Mouse (Mus musculus): ENCODE results near the gene Vmn1r157. TPM values are rescaled to one million over a fixed set of nuclear protein-coding genes. Genes with fewer than 3 reads are reported as not detected.
"Not testable (repeated sequence)": the region's sequence is repeated elsewhere in the genome, so short reads cannot be mapped to it uniquely, and the experiment has no call there.

Vmn1r157 gene
- under 1 TPM in 1 of 2 experiments, not detected in 1; 0.46 TPM for polyA plus RNA-seq (2017; shearing (Covaris generic))

- not testable (repeated sequence) for ATAC-seq
Measured at GRCm38 (mm10) chr7:22761397-22761796, at the start of gene Vmn1r157. Gene Vmn1r157, plus strand, starts transcription at chr7:22761697.

- not testable (repeated sequence) for ATAC-seq
Measured at GRCm38 (mm10) chr7:22719610-22720009, 41.9 kb upstream of the Vmn1r157 start, which contains the start of gene Gm4567. Gene Gm4567, minus strand, starts transcription at chr7:22719710.

DNA sequence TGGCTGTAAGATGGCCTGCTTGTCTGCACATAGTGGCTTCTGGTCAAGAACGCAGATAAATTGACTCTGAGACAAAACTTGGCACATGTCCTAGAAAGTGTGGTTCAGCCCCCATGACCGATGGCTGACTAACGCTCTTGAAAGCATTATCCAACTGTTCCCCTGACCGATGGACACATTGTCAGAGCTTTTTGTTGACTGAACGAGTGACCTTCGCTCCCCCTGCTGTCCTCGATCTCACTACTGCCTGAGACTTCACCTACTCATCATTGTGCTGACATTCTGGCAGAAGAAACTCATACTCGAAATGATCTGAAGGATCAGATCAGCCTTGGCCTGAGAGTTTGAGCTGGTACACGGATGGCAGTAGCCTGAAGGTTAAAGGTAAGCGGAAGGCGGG is 14.5 kb downstream of the Vmn1r157 start:
- not testable (repeated sequence) for ATAC-seq

DNA sequence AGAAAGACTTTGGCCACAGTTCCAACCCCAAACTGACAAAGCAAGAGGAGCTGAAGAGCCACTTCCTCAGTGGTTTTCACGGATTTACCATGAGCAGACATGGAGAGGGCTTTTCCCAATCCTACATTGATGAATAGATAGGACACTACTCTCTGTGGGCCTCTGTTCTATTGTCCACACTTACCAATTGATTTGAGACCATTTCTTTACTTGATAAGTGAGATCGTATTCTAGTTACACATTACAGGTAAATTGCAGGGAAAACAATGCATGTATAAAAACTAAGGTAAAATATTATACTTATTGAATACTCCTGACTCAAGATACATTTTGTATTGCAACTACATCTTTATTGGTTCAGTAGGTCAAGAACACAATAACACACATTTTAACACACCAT is 29.2 kb downstream of the Vmn1r157 start, which contains the start of gene Vmn1r158:
Vmn1r158 (minus strand) TSS at position 101 of the 400 bp plus-strand sequence.
- not testable (repeated sequence) for ATAC-seq

Other genes starting within 250 kb of the Vmn1r157 start
- not detected for gene Vmn1r152, start 238.7 kb upstream of the Vmn1r157 start, polyA plus RNA-seq (2017; shearing (Covaris generic))
- gene Gm8677, start 226.8 kb upstream of the Vmn1r157 start, polyA plus RNA-seq (2017; shearing (Covaris generic)): not detected
- not detected for gene Gm4201, start 196.4 kb upstream of the Vmn1r157 start, polyA plus RNA-seq (2017; shearing (Covaris generic))
- under 1 TPM in 1 of 2 experiments, not detected in 1; 0.28 TPM for gene Gm4565, start 173.6 kb upstream of the Vmn1r157 start, polyA plus RNA-seq (2017; shearing (Covaris generic))
- not detected for gene Vmn1r155, start 103.7 kb upstream of the Vmn1r157 start, polyA plus RNA-seq (2017; shearing (Covaris generic))
- not detected for gene Gm8693, start 69.4 kb upstream of the Vmn1r157 start, polyA plus RNA-seq (2017; shearing (Covaris generic))
- not detected for gene Gm4567, start 42.0 kb upstream of the Vmn1r157 start, polyA plus RNA-seq (2017; shearing (Covaris generic))
- not detected for gene Vmn1r158, start 29.1 kb downstream of the Vmn1r157 start, polyA plus RNA-seq (2017; shearing (Covaris generic))
- not detected for gene Vmn1r159, start 81.9 kb downstream of the Vmn1r157 start, polyA plus RNA-seq (2017; shearing (Covaris generic))
- gene Vmn1r160, start 109.5 kb downstream of the Vmn1r157 start, polyA plus RNA-seq (2017; shearing (Covaris generic)): under 1 TPM in 1 of 2 experiments, not detected in 1; 0.58 TPM
- not detected for gene Gm4214, start 223.0 kb downstream of the Vmn1r157 start, polyA plus RNA-seq (2017; shearing (Covaris generic))